Mouse (Mus musculus) G1E-ER4 (cell line): ENCODE data around the gene Capn8. TPM values are rescaled to one million over a fixed set of nuclear protein-coding genes. Genes with fewer than 3 reads are reported as not detected.

Experiments
- GATA1 ChIP-seq: IDR thresholded peaks from one replicate; pipeline ENCODE4 v1.8.0; 2012; ENCODE audit warnings: low read length, inconsistent platforms
- polyA plus RNA-seq: library from polyadenylated mRNA; stranded (reverse); fragments of >175 nt; gene quantifications from 2 replicates; pipeline ENCODE4 v1.2.3, GENCODE M21; 2012

The Capn8 gene
- polyA plus RNA-seq, 1 experiment = not detected

DNA sequence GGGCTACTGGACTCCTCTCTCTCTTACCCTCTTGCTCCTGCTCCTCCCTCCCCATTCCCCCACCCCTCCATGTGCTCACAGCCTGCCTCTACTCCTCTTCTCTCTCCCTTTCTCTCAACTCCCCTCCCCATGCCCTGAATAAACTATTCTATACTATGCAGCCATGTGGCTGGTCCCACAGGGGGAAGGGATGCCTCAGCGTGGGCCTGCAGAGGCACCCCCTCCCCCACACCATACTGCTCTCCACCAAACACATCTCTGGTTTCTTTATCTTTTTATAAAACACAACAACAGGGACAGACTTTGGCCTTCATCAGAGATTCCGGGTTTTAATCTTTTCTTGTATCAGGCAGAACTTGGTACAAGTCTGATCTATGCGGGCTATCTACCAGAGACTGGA, 114.4 kb downstream of the Capn8 start:
- TF ChIP-seq GATA1 = no peak

DNA sequence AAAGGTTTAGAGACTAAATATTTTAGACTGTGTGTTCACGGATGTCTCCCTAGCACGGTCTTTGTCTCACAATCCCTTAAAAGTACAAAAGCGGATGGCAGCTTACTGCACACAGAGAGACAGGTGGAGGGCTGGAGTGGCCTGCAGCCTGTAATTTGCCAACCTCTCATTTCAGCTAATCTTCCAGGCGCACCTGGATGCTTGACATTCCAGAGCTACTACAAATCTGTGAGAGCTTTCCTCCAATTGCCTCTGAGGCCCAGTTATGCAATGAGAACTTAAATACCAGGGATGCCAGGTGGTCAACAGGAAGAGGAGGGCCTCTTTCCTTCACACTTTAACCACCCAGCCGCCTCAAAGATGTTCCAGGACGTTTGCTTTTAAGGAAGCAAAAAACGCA, 114.8 kb downstream of the Capn8 start:
- no peak for TF ChIP-seq GATA1

Other genes with a start within 250 kb of the Capn8 start
- 43.3 and 54.8 TPM in 2 replicates for gene Fbxo28, start 223.4 kb upstream of the Capn8 start, polyA plus RNA-seq
- 7.1 and 26.2 TPM in 2 replicates for gene Trp53bp2, start 155.8 kb upstream of the Capn8 start, polyA plus RNA-seq
- gene Capn2, start 47.4 kb upstream of the Capn8 start, polyA plus RNA-seq = not detected in 2 replicates
- not detected in 2 replicates for gene Ccdc185, start 184.2 kb downstream of the Capn8 start, polyA plus RNA-seq
- not detected in 2 replicates for gene Susd4, start 198.9 kb downstream of the Capn8 start, polyA plus RNA-seq